Mouse (Mus musculus) stomach, embryonic 14.5 days (tissue): ENCODE data around the gene Polr2l. TPM values are rescaled to one million over a fixed set of nuclear protein-coding genes. Genes with fewer than 3 reads are reported as not detected.

Experiments
- ATAC-seq: fragments of 200-750 bp; cut with Nextera tagmentation; 2 replicates; pipeline ENCODE4 v1.8.0; 2017; ENCODE audit warnings: low read depth, moderate TSS enrichment; ENCODE audit not compliant: insufficient number of reproducible peaks, insufficient read depth, low FRiP score
- H3K27ac ChIP-seq: fragments of 300-500 bp; sonication (generic); 2 replicates; pipeline ENCODE4 v1.5.1; 2014; ENCODE audit warnings: mild to moderate bottlenecking, low read length, moderate library complexity, mixed read lengths
- H3K27me3 ChIP-seq: fragments of 300-500 bp; sonication (generic); 2 replicates; pipeline ENCODE4 v1.6.1; 2014; ENCODE audit warnings: low read length, control low read depth, mixed read lengths; ENCODE audit not compliant: control insufficient read depth, insufficient read depth
- H3K36me3 ChIP-seq: fragments of 300-500 bp; sonication (generic); 2 replicates; pipeline ENCODE4 v1.6.1; 2014; ENCODE audit warnings: mild to moderate bottlenecking, control low read depth, low read length, moderate library complexity, mixed read lengths; ENCODE audit not compliant: control insufficient read depth, insufficient read depth
- H3K4me1 ChIP-seq: fragments of 300-500 bp; sonication (generic); 2 replicates; pipeline ENCODE4 v1.6.1; 2014; ENCODE audit warnings: low read length, control low read depth, mixed read lengths; ENCODE audit not compliant: control insufficient read depth, insufficient read depth
- H3K4me2 ChIP-seq: fragments of 300-500 bp; sonication (generic); replicated peaks from 2 replicates; pipeline ENCODE4 v1.6.1; 2014; ENCODE audit warnings: low read depth, low read length, control low read depth
- H3K4me3 ChIP-seq: fragments of 300-500 bp; sonication (generic); 2 replicates; pipeline ENCODE4 v1.5.1; 2014; ENCODE audit warnings: low read depth, low read length, control low read depth
- H3K9ac ChIP-seq: fragments of 300-500 bp; sonication (generic); replicated peaks from 2 replicates; pipeline ENCODE4 v1.6.1; 2014; ENCODE audit warnings: low read depth, mild to moderate bottlenecking, control low read depth, low read length, moderate library complexity, mixed read lengths
- H3K9me3 ChIP-seq: fragments of 300-500 bp; sonication (generic); 2 replicates; pipeline ENCODE4 v1.6.1; 2016; ENCODE audit warnings: low read depth, low read length, control low read depth; ENCODE audit not compliant: control insufficient read depth
- WGBS: fragments of 180-500 bp; shearing (Covaris S2); extraction: QIAGEN DNeasy Blood & Tissue Kit; methylation state at CpG from one replicate; pipeline ENCODE4 v1.1.7; 2014; 5-methylcytosine and 5-hydroxymethylcytosine counted together
- polyA plus RNA-seq: library from polyadenylated mRNA; unstranded; fragments of >200 nt; fragmentation: Nextera tagmentation; extraction: Ambion mirVana; gene quantifications from 2 replicates; pipeline ENCODE4 v1.2.1, GENCODE M21; 2014

Polr2l gene
- polyA plus RNA-seq, 1 experiment from 2014 or later: 72.3 TPM

- ATAC-seq: no peak
Measured at GRCm38 (mm10) chr7:141475805-141476158, 850 bp upstream of the Polr2l start.

GRCm38 (mm10) chr7:141474160-141474559, 772 bp downstream of the Polr2l start:
- no peaks in the 10 kb centered on the region for H3K9me3 ChIP-seq
- no peak for ATAC-seq
- 12% methylated on average over 5 of the region's 5 CpGs for WGBS

More at GRCm38 (mm10) chr7:141475805-141476158, 850 bp upstream of the Polr2l start:
- Histone ChIP-seq H3K9ac (peak overlapping the region; percentile 76), H3K4me1 (peaks cover 27% of the 10 kb centered on the region), H3K27me3 (no peaks in the 10 kb centered on the region), H3K4me3 (peak overlapping the region; percentile 75), H3K27ac (peak overlapping the region; percentile 95), H3K9me3 (no peaks in the 10 kb centered on the region), H3K36me3 (peaks cover 19% of the 10 kb centered on the region), H3K4me2 (peak overlapping the region; percentile 88)
- WGBS: 1% methylated on average over 12 of the region's 12 CpGs

GRCm38 (mm10) chr7:141472763-141473162, 2.2 kb downstream of the Polr2l start:
- Histone ChIP-seq H3K9me3 (no peaks in the 10 kb centered on the region), H3K9ac (no peak overlapping the region)
- WGBS: 80% methylated on average over 6 of the region's 6 CpGs

More at GRCm38 (mm10) chr7:141474160-141474559, 772 bp downstream of the Polr2l start:
- Histone ChIP-seq H3K9ac (peak overlapping the region; percentile 76), H3K4me3 (peak overlapping the region; percentile 75), H3K27me3 (no peaks in the 10 kb centered on the region), H3K4me2 (peak overlapping the region; percentile 88), H3K36me3 (peaks cover 31% of the 10 kb centered on the region), H3K4me1 (peaks cover 31% of the 10 kb centered on the region), H3K27ac (no peak overlapping the region; the same call in 1 of the 2 replicates)

GRCm38 (mm10) chr7:141472226-141472625, 2.7 kb downstream of the Polr2l start:
- H3K9me3 ChIP-seq: no peaks in the 10 kb centered on the region
- H3K4me3 ChIP-seq: no peak overlapping the region
- WGBS: 71% methylated on average over 6 of the region's 6 CpGs
- H3K4me2 ChIP-seq: no peak overlapping the region
- H3K36me3 ChIP-seq: peaks cover 31% of the 10 kb centered on the region
- no peaks in the 10 kb centered on the region for H3K27me3 ChIP-seq
- ATAC-seq: no peak
- no peak overlapping the region for H3K9ac ChIP-seq
- no peak overlapping the region for H3K27ac ChIP-seq
- H3K4me1 ChIP-seq: peaks cover 31% of the 10 kb centered on the region

More at GRCm38 (mm10) chr7:141472763-141473162, 2.2 kb downstream of the Polr2l start:
- Histone ChIP-seq H3K4me1 (peaks cover 36% of the 10 kb centered on the region), H3K36me3 (peaks cover 31% of the 10 kb centered on the region), H3K27me3 (no peaks in the 10 kb centered on the region), H3K4me3 (no peak overlapping the region), H3K27ac (no peak overlapping the region), H3K4me2 (no peak overlapping the region)
- ATAC-seq: no peak

GRCm38 (mm10) chr7:141471236-141471635, 3.7 kb downstream of the Polr2l start:
- no peak for ATAC-seq
- no peak overlapping the region for H3K9ac ChIP-seq
- H3K4me2 ChIP-seq: no peak overlapping the region
- H3K4me3 ChIP-seq: no peak overlapping the region
- peaks cover 29% of the 10 kb centered on the region for H3K4me1 ChIP-seq
- no peak overlapping the region for H3K27ac ChIP-seq
- peaks cover 31% of the 10 kb centered on the region for H3K36me3 ChIP-seq
- H3K27me3 ChIP-seq: no peaks in the 10 kb centered on the region
- WGBS: 79% methylated on average over 1 of the region's 1 CpGs
- H3K9me3 ChIP-seq: no peaks in the 10 kb centered on the region

- Histone ChIP-seq H3K9me3 (no peaks in the 10 kb centered on the region), H3K27ac (no peak overlapping the region), H3K9ac (no peak overlapping the region), H3K4me3 (no peak overlapping the region), H3K36me3 (peaks cover 31% of the 10 kb centered on the region), H3K4me2 (no peak overlapping the region), H3K4me1 (peaks cover 28% of the 10 kb centered on the region), H3K27me3 (no peaks in the 10 kb centered on the region)
- no peak for ATAC-seq
- 93% methylated on average over 10 of the region's 10 CpGs for WGBS
Measured at GRCm38 (mm10) chr7:141470637-141470944, 4.3 kb downstream of the Polr2l start.

- no peak for ATAC-seq
- Histone ChIP-seq H3K9me3 (no peaks in the 10 kb centered on the region), H3K36me3 (peaks cover 31% of the 10 kb centered on the region), H3K4me2 (no peak overlapping the region), H3K27me3 (no peaks in the 10 kb centered on the region), H3K4me1 (peaks cover 32% of the 10 kb centered on the region), H3K27ac (no peak overlapping the region), H3K9ac (no peak overlapping the region), H3K4me3 (no peak overlapping the region)
- whole genome bisulfite sequencing: 88% methylated on average over 18 of the region's 18 CpGs
Measured at GRCm38 (mm10) chr7:141469901-141470636, 4.9 kb downstream of the Polr2l start.

- no peaks in the 10 kb centered on the region for H3K9me3 ChIP-seq
- H3K4me1 ChIP-seq: peaks cover 36% of the 10 kb centered on the region
- H3K4me2 ChIP-seq: peak overlapping the region; percentile 87
- ATAC-seq: no peak
- H3K27me3 ChIP-seq: peaks cover under 1% of the 10 kb centered on the region; the same call in 1 of the 2 replicates
- H3K9ac ChIP-seq: no peak overlapping the region; the same call in 1 of the 2 replicates
- 85% methylated on average over 6 of the region's 6 CpGs for WGBS
- H3K4me3 ChIP-seq: peak overlapping the region; percentile 78; the same call in 1 of the 2 replicates
- H3K36me3 ChIP-seq: peaks cover 31% of the 10 kb centered on the region
- peak overlapping the region; percentile 92; the same call in 1 of the 2 replicates for H3K27ac ChIP-seq
Measured at GRCm38 (mm10) chr7:141469352-141469751, 5.6 kb downstream of the Polr2l start.
